Mouse (Mus musculus) midbrain, embryonic 13.5 days (tissue): ENCODE measurements around the gene Fat3. TPM values are rescaled to one million over a fixed set of nuclear protein-coding genes. Genes with fewer than 3 reads are reported as not detected.

Experiments used
- ATAC-seq: fragments of 200-750 bp; cut with Nextera tagmentation; 2 replicates; pipeline ENCODE4 v1.8.0; 2017; ENCODE audit warnings: mild to moderate bottlenecking, moderate TSS enrichment, moderate library complexity
- H3K27ac ChIP-seq: fragments of 300-500 bp; sonication (generic); 2 replicates; pipeline ENCODE4 v1.5.1; 2015; ENCODE audit warnings: inconsistent platforms, mild to moderate bottlenecking, moderate library complexity
- H3K27me3 ChIP-seq: fragments of 300-500 bp; sonication (generic); 2 replicates; pipeline ENCODE4 v1.6.1; 2015; ENCODE audit warnings: mild to moderate bottlenecking, inconsistent platforms
- H3K36me3 ChIP-seq: fragments of 300-500 bp; sonication (generic); 2 replicates; pipeline ENCODE4 v1.6.1; 2015; ENCODE audit warnings: mild to moderate bottlenecking, inconsistent platforms
- H3K4me1 ChIP-seq: fragments of 300-500 bp; sonication (generic); replicated peaks from 2 replicates; pipeline ENCODE4 v1.6.1; 2015; ENCODE audit warnings: inconsistent platforms
- H3K4me2 ChIP-seq: fragments of 300-500 bp; sonication (generic); replicated peaks from 2 replicates; pipeline ENCODE4 v1.6.1; 2015; ENCODE audit warnings: moderate library complexity, mild to moderate bottlenecking, inconsistent platforms
- H3K4me3 ChIP-seq: fragments of 300-500 bp; sonication (generic); replicated peaks from 2 replicates; pipeline ENCODE4 v1.5.1; 2015; ENCODE audit warnings: mild to moderate bottlenecking, inconsistent platforms
- H3K9ac ChIP-seq: fragments of 300-500 bp; sonication (generic); replicated peaks from 2 replicates; pipeline ENCODE4 v1.6.1; 2015; ENCODE audit warnings: mild to moderate bottlenecking, inconsistent platforms
- H3K9me3 ChIP-seq: fragments of 300-500 bp; sonication (generic); 2 replicates; pipeline ENCODE4 v1.6.1; 2016; ENCODE audit warnings: mild to moderate bottlenecking, inconsistent platforms
- WGBS: fragments of 180-500 bp; shearing (Covaris S2); methylation state at CpG from one replicate; pipeline ENCODE4 v1.1.7; 2015; 5-methylcytosine and 5-hydroxymethylcytosine counted together
- polyA plus RNA-seq: library from polyadenylated mRNA; unstranded; fragments of >200 nt; fragmentation: Nextera tagmentation; extraction: Ambion mirVana; gene quantifications from 2 replicates; pipeline ENCODE4 v1.2.1, GENCODE M21; 2015

Fat3 gene
- polyA plus RNA-seq, 1 experiment from 2014 or later: 15.4 TPM

GRCm38 (mm10) chr9:16305396-16306086, 195.5 kb downstream of the Fat3 start:
- 86% methylated on average over 2 of the region's 2 CpGs for WGBS
- H3K36me3 ChIP-seq: no peaks in the 10 kb centered on the region
- H3K4me3 ChIP-seq: no peak overlapping the region
- 0 out of 2 replicates have a peak overlapping the region, but pooled peaks have one; percentile 22 for H3K27ac ChIP-seq
- H3K27me3 ChIP-seq: no peaks in the 10 kb centered on the region
- ATAC-seq: no peak
- no peaks in the 10 kb centered on the region for H3K9me3 ChIP-seq
- peaks cover 38% of the 10 kb centered on the region for H3K4me1 ChIP-seq
- no peak overlapping the region for H3K4me2 ChIP-seq
- no peak overlapping the region for H3K9ac ChIP-seq

GRCm38 (mm10) chr9:16304949-16305348, 196.1 kb downstream of the Fat3 start:
- peak; percentile 56; the same call in 1 of the 2 replicates for ATAC-seq
- 46% methylated on average over 2 of the region's 2 CpGs for WGBS
- 0 out of 2 replicates have a peak overlapping the region, but pooled peaks have one; percentile 22 for H3K27ac ChIP-seq

GRCm38 (mm10) chr9:16302484-16302883, 198.6 kb downstream of the Fat3 start:
- ATAC-seq: no peak
- H3K27me3 ChIP-seq: no peaks in the 10 kb centered on the region
- no peak overlapping the region for H3K4me3 ChIP-seq
- H3K36me3 ChIP-seq: no peaks in the 10 kb centered on the region
- WGBS: 76% methylated on average over 3 of the region's 3 CpGs
- H3K27ac ChIP-seq: no peak overlapping the region
- H3K4me2 ChIP-seq: no peak overlapping the region
- peaks cover 37% of the 10 kb centered on the region for H3K4me1 ChIP-seq
- no peak overlapping the region for H3K9ac ChIP-seq
- H3K9me3 ChIP-seq: no peaks in the 10 kb centered on the region

More at GRCm38 (mm10) chr9:16304949-16305348, 196.1 kb downstream of the Fat3 start:
- no peaks in the 10 kb centered on the region for H3K27me3 ChIP-seq
- H3K4me1 ChIP-seq: peaks cover 32% of the 10 kb centered on the region
- H3K4me3 ChIP-seq: no peak overlapping the region
- no peaks in the 10 kb centered on the region for H3K36me3 ChIP-seq
- no peaks in the 10 kb centered on the region for H3K9me3 ChIP-seq
- no peak overlapping the region for H3K9ac ChIP-seq
- no peak overlapping the region for H3K4me2 ChIP-seq

GRCm38 (mm10) chr9:16297935-16298334, 203.2 kb downstream of the Fat3 start:
- 67% methylated on average over 3 of the region's 3 CpGs for WGBS
- ATAC-seq: no peak
- H3K36me3 ChIP-seq: no peaks in the 10 kb centered on the region
- H3K4me3 ChIP-seq: no peak overlapping the region
- no peaks in the 10 kb centered on the region for H3K9me3 ChIP-seq
- no peak overlapping the region for H3K27ac ChIP-seq
- H3K27me3 ChIP-seq: no peaks in the 10 kb centered on the region
- H3K4me2 ChIP-seq: no peak overlapping the region
- peaks cover 32% of the 10 kb centered on the region for H3K4me1 ChIP-seq
- no peak overlapping the region for H3K9ac ChIP-seq

- Histone ChIP-seq H3K4me1 (peaks cover 36% of the 10 kb centered on the region), H3K4me2 (no peak overlapping the region), H3K4me3 (no peak overlapping the region), H3K9me3 (no peaks in the 10 kb centered on the region), H3K27ac (peak overlapping the region; percentile 51), H3K27me3 (no peaks in the 10 kb centered on the region), H3K9ac (no peak overlapping the region), H3K36me3 (no peaks in the 10 kb centered on the region)
- WGBS: 41% methylated on average over 6 of the region's 6 CpGs
- ATAC-seq: peak; percentile 72
These were observed 206.9 kb downstream of the Fat3 start for GRCm38 (mm10) chr9:16293928-16294806.

- no peak overlapping the region for H3K4me3 ChIP-seq
- H3K4me1 ChIP-seq: peaks cover 31% of the 10 kb centered on the region
- 92% methylated on average over 2 of the region's 2 CpGs for WGBS
- no peak overlapping the region for H3K4me2 ChIP-seq
- H3K27me3 ChIP-seq: no peaks in the 10 kb centered on the region
- ATAC-seq: no peak
- H3K9ac ChIP-seq: no peak overlapping the region
- H3K27ac ChIP-seq: no peak overlapping the region
- no peaks in the 10 kb centered on the region for H3K9me3 ChIP-seq
- no peaks in the 10 kb centered on the region for H3K36me3 ChIP-seq
These were observed 208.6 kb downstream of the Fat3 start for GRCm38 (mm10) chr9:16292492-16292891.

- H3K4me1 ChIP-seq: peaks cover 31% of the 10 kb centered on the region
- H3K9me3 ChIP-seq: no peaks in the 10 kb centered on the region
- H3K27ac ChIP-seq: no peak overlapping the region
- no peak overlapping the region for H3K4me3 ChIP-seq
- no peak overlapping the region for H3K4me2 ChIP-seq
- H3K36me3 ChIP-seq: no peaks in the 10 kb centered on the region
- ATAC-seq: no peak
- WGBS: 98% methylated on average over 2 of the region's 2 CpGs
- no peak overlapping the region for H3K9ac ChIP-seq
- no peaks in the 10 kb centered on the region for H3K27me3 ChIP-seq
These were observed 210.2 kb downstream of the Fat3 start for GRCm38 (mm10) chr9:16290911-16291310.

GRCm38 (mm10) chr9:16283033-16283432, 218.1 kb downstream of the Fat3 start:
- no peak overlapping the region for H3K9ac ChIP-seq
- H3K4me1 ChIP-seq: no peaks in the 10 kb centered on the region
- H3K27me3 ChIP-seq: no peaks in the 10 kb centered on the region
- H3K4me3 ChIP-seq: no peak overlapping the region
- no peaks in the 10 kb centered on the region for H3K36me3 ChIP-seq
- ATAC-seq: no peak
- no peak overlapping the region for H3K27ac ChIP-seq
- no peak overlapping the region for H3K4me2 ChIP-seq
- no peaks in the 10 kb centered on the region for H3K9me3 ChIP-seq
- WGBS: 95% methylated on average over 1 of the region's 1 CpGs

- H3K27ac ChIP-seq: no peak overlapping the region
- no peak overlapping the region for H3K4me2 ChIP-seq
- no peaks in the 10 kb centered on the region for H3K27me3 ChIP-seq
- no peak for ATAC-seq
- no peaks in the 10 kb centered on the region for H3K36me3 ChIP-seq
- H3K4me1 ChIP-seq: no peaks in the 10 kb centered on the region
- no peak overlapping the region for H3K9ac ChIP-seq
- H3K4me3 ChIP-seq: no peak overlapping the region
- H3K9me3 ChIP-seq: no peaks in the 10 kb centered on the region
These were observed 218.7 kb downstream of the Fat3 start for GRCm38 (mm10) chr9:16282291-16282804.

GRCm38 (mm10) chr9:16275589-16275988, 225.5 kb downstream of the Fat3 start:
- H3K36me3 ChIP-seq: no peaks in the 10 kb centered on the region
- no peak overlapping the region for H3K4me2 ChIP-seq
- no peaks in the 10 kb centered on the region for H3K9me3 ChIP-seq
- H3K9ac ChIP-seq: no peak overlapping the region
- no peak overlapping the region for H3K4me3 ChIP-seq
- no peaks in the 10 kb centered on the region for H3K27me3 ChIP-seq
- 64% methylated on average over 2 of the region's 2 CpGs for WGBS
- H3K4me1 ChIP-seq: no peaks in the 10 kb centered on the region
- ATAC-seq: no peak
- H3K27ac ChIP-seq: peak overlapping the region; percentile 35; the same call in 1 of the 2 replicates

GRCm38 (mm10) chr9:16274130-16274529, 227.0 kb downstream of the Fat3 start:
- no peak for ATAC-seq
- Histone ChIP-seq H3K9me3 (no peaks in the 10 kb centered on the region), H3K27ac (0 out of 2 replicates have a peak overlapping the region, but pooled peaks have one; percentile 5), H3K4me1 (no peaks in the 10 kb centered on the region), H3K9ac (no peak overlapping the region), H3K27me3 (no peaks in the 10 kb centered on the region), H3K4me2 (no peak overlapping the region), H3K4me3 (no peak overlapping the region), H3K36me3 (no peaks in the 10 kb centered on the region)
- WGBS: 86% methylated on average over 4 of the region's 4 CpGs

GRCm38 (mm10) chr9:16272810-16273209, 228.3 kb downstream of the Fat3 start:
- ATAC-seq: no peak
- H3K36me3 ChIP-seq: no peaks in the 10 kb centered on the region
- no peaks in the 10 kb centered on the region for H3K4me1 ChIP-seq
- no peak overlapping the region for H3K9ac ChIP-seq
- H3K27me3 ChIP-seq: no peaks in the 10 kb centered on the region
- H3K4me2 ChIP-seq: no peak overlapping the region
- no peaks in the 10 kb centered on the region for H3K9me3 ChIP-seq
- H3K4me3 ChIP-seq: no peak overlapping the region
- WGBS: 87% methylated on average over 1 of the region's 1 CpGs
- no peak overlapping the region for H3K27ac ChIP-seq
